Mouse (Mus musculus) megakaryocyte, embryonic 14.5 days (primary cell): Measurements from ENCODE around the gene Ahdc1.

Experiments
- FLI1 ChIP-seq: IDR thresholded peaks from 2 replicates; pipeline ENCODE4 v1.6.1; 2012; ENCODE audit warnings: low read length, inconsistent platforms, mixed read lengths
- GATA1 ChIP-seq: IDR thresholded peaks from 3 replicates; pipeline ENCODE4 v1.6.1; 2012; ENCODE audit warnings: mixed read lengths, low read length, inconsistent platforms, borderline replicate concordance

- no peak for TF ChIP-seq GATA1
- no peak for TF ChIP-seq FLI1
Observed at GRCm38 (mm10) chr4:133009676-133010075, 1.4 kb upstream of the Ahdc1 start.
